Mouse (Mus musculus) intestine, postnatal 0 days (tissue): ENCODE data around the gene 1810043G02Rik. TPM values are rescaled to one million over a fixed set of nuclear protein-coding genes. Genes with fewer than 3 reads are reported as not detected.
A peak's percentile ranks its signal among the peaks of the same experiment; 100 is the strongest.

Source experiments
- ATAC-seq: fragments of 200-750 bp; cut with Nextera tagmentation; 2 replicates; pipeline ENCODE4 v1.8.0; 2017; ENCODE audit warnings: mild to moderate bottlenecking, moderate TSS enrichment, moderate library complexity
- H3K27ac ChIP-seq: fragments of 300-500 bp; sonication (generic); 2 replicates; pipeline ENCODE4 v1.5.1; 2014; ENCODE audit warnings: mild to moderate bottlenecking, low read depth, low read length, moderate library complexity
- H3K27me3 ChIP-seq: fragments of 300-500 bp; sonication (generic); replicated peaks from 2 replicates; pipeline ENCODE4 v1.6.1; 2014; ENCODE audit warnings: low read length, mixed read lengths; ENCODE audit not compliant: control insufficient read depth, insufficient read depth
- H3K36me3 ChIP-seq: fragments of 300-500 bp; sonication (generic); 2 replicates; pipeline ENCODE4 v1.6.1; 2014; ENCODE audit warnings: mild to moderate bottlenecking, moderate library complexity; ENCODE audit not compliant: control insufficient read depth, insufficient read depth
- H3K4me1 ChIP-seq: fragments of 300-500 bp; sonication (generic); replicated peaks from 2 replicates; pipeline ENCODE4 v1.6.1; 2014; ENCODE audit warnings: antibody characterized with exemption, low read length, mixed read lengths; ENCODE audit not compliant: control insufficient read depth, insufficient read depth
- H3K4me2 ChIP-seq: fragments of 300-500 bp; sonication (generic); replicated peaks from 2 replicates; pipeline ENCODE4 v1.6.1; 2014; ENCODE audit warnings: low read depth, mild to moderate bottlenecking, moderate library complexity
- H3K4me3 ChIP-seq: fragments of 300-500 bp; sonication (generic); 2 replicates; pipeline ENCODE4 v1.5.1; 2014; ENCODE audit warnings: low read depth, low read length
- H3K9ac ChIP-seq: fragments of 300-500 bp; sonication (generic); 2 replicates; pipeline ENCODE4 v1.6.1; 2014; ENCODE audit warnings: mild to moderate bottlenecking, low read depth, low read length
- H3K9me3 ChIP-seq: fragments of 300-500 bp; sonication (generic); 2 replicates; pipeline ENCODE4 v1.6.1; 2016; ENCODE audit warnings: mixed run types; ENCODE audit not compliant: control insufficient read depth
- CTCF ChIP-seq: sonication (generic); IDR thresholded peaks from 2 replicates; pipeline ENCODE4 v1.5.1; 2016; ENCODE audit warnings: low read depth, mild to moderate bottlenecking, control low read depth, antibody characterized with exemption, moderate library complexity
- WGBS: fragments of 180-500 bp; shearing (Covaris S2); extraction: QIAGEN DNeasy Blood & Tissue Kit; methylation state at CpG from one replicate; pipeline ENCODE4 v1.1.7; 2014; 5-methylcytosine and 5-hydroxymethylcytosine counted together
- polyA plus RNA-seq: library from polyadenylated mRNA; unstranded; fragments of >200 nt; fragmentation: Nextera tagmentation; extraction: Ambion mirVana; gene quantifications from 2 replicates; pipeline ENCODE4 v1.2.1, GENCODE M21; 2015

1810043G02Rik gene
- polyA plus RNA-seq, 1 experiment from 2014 or later: 8.6 TPM

GRCm38 (mm10) chr10:77975653-77976052, 2.7 kb upstream of the 1810043G02Rik start:
- H3K4me2 ChIP-seq: no peak overlapping the region
- H3K36me3 ChIP-seq: no peaks in the 10 kb centered on the region; the same call in 1 of the 2 replicates
- ATAC-seq: no peak
- no peak for TF ChIP-seq CTCF
- no peak overlapping the region for H3K27ac ChIP-seq
- no peak overlapping the region for H3K9ac ChIP-seq
- no peak overlapping the region for H3K4me3 ChIP-seq
- H3K9me3 ChIP-seq: no peaks in the 10 kb centered on the region
- WGBS: 8% methylated on average over 4 of the region's 4 CpGs
- H3K27me3 ChIP-seq: no peaks in the 10 kb centered on the region
- 0 out of 2 replicates have a peak, but pooled peaks cover 4% of the 10 kb centered on the region for H3K4me1 ChIP-seq

GRCm38 (mm10) chr10:77976458-77977150, 1.7 kb upstream of the 1810043G02Rik start:
- WGBS: 42% methylated on average over 8 of the region's 8 CpGs
- H3K27ac ChIP-seq: no peak overlapping the region
- no peak for ATAC-seq

GRCm38 (mm10) chr10:77984660-77985059, 6.3 kb downstream of the 1810043G02Rik start:
- no peaks in the 10 kb centered on the region for H3K27me3 ChIP-seq
- H3K36me3 ChIP-seq: peaks cover 31% of the 10 kb centered on the region
- ATAC-seq: peak; percentile 57
- H3K9ac ChIP-seq: no peak overlapping the region
- peak; percentile 97 for TF ChIP-seq CTCF
- H3K9me3 ChIP-seq: no peaks in the 10 kb centered on the region
- 2% methylated on average over 4 of the region's 4 CpGs for WGBS
- H3K27ac ChIP-seq: no peak overlapping the region
- H3K4me3 ChIP-seq: no peak overlapping the region
- no peak overlapping the region for H3K4me2 ChIP-seq
- no peaks in the 10 kb centered on the region for H3K4me1 ChIP-seq

More at GRCm38 (mm10) chr10:77976458-77977150, 1.7 kb upstream of the 1810043G02Rik start:
- Histone ChIP-seq H3K4me3 (no peak overlapping the region), H3K4me2 (no peak overlapping the region), H3K36me3 (no peaks in the 10 kb centered on the region; the same call in 1 of the 2 replicates), H3K9ac (no peak overlapping the region), H3K4me1 (0 out of 2 replicates have a peak, but pooled peaks cover 4% of the 10 kb centered on the region), H3K9me3 (no peaks in the 10 kb centered on the region), H3K27me3 (no peaks in the 10 kb centered on the region)
- no peak for TF ChIP-seq CTCF

- no peaks in the 10 kb centered on the region for H3K27me3 ChIP-seq
- H3K4me2 ChIP-seq: no peak overlapping the region
- H3K9ac ChIP-seq: no peak overlapping the region
- H3K4me3 ChIP-seq: no peak overlapping the region
- no peaks in the 10 kb centered on the region for H3K4me1 ChIP-seq
- peaks cover 42% of the 10 kb centered on the region for H3K36me3 ChIP-seq
- TF ChIP-seq CTCF: no peak
- no peak for ATAC-seq
- no peaks in the 10 kb centered on the region for H3K9me3 ChIP-seq
- no peak overlapping the region for H3K27ac ChIP-seq
- 80% methylated on average over 5 of the region's 5 CpGs for WGBS
Observed at GRCm38 (mm10) chr10:77985775-77986174, 7.5 kb downstream of the 1810043G02Rik start.

GRCm38 (mm10) chr10:77995639-77996038, 17.3 kb downstream of the 1810043G02Rik start:
- Histone ChIP-seq H3K9ac (no peak overlapping the region), H3K4me1 (no peaks in the 10 kb centered on the region), H3K4me3 (no peak overlapping the region), H3K36me3 (peaks cover 98% of the 10 kb centered on the region), H3K4me2 (no peak overlapping the region), H3K27ac (no peak overlapping the region), H3K9me3 (no peaks in the 10 kb centered on the region), H3K27me3 (no peaks in the 10 kb centered on the region)
- ATAC-seq: no peak
- no peak for TF ChIP-seq CTCF
- WGBS: 92% methylated on average over 3 of the region's 3 CpGs

- Histone ChIP-seq H3K4me3 (no peak overlapping the region), H3K9ac (no peak overlapping the region), H3K4me1 (peaks cover 3% of the 10 kb centered on the region; the same call in 1 of the 2 replicates), H3K36me3 (peaks cover 78% of the 10 kb centered on the region), H3K9me3 (no peaks in the 10 kb centered on the region), H3K27me3 (no peaks in the 10 kb centered on the region), H3K27ac (no peak overlapping the region), H3K4me2 (no peak overlapping the region)
- ATAC-seq: no peak
- TF ChIP-seq CTCF: no peak
- 89% methylated on average over 5 of the region's 5 CpGs for WGBS
Observed at GRCm38 (mm10) chr10:78000200-78000599, 21.9 kb downstream of the 1810043G02Rik start.
